Mouse (Mus musculus): Measurements from ENCODE around the gene Large1. TPM values are rescaled to one million over a fixed set of nuclear protein-coding genes. Genes with fewer than 3 reads are reported as not detected.
"Not testable (repeated sequence)": the region's sequence is repeated elsewhere in the genome, so short reads cannot be mapped to it uniquely, and the experiment has no call there.

Gene Large1
- polyA plus RNA-seq, 1 experiment from 2014 or later = 11.0 TPM

DNA sequence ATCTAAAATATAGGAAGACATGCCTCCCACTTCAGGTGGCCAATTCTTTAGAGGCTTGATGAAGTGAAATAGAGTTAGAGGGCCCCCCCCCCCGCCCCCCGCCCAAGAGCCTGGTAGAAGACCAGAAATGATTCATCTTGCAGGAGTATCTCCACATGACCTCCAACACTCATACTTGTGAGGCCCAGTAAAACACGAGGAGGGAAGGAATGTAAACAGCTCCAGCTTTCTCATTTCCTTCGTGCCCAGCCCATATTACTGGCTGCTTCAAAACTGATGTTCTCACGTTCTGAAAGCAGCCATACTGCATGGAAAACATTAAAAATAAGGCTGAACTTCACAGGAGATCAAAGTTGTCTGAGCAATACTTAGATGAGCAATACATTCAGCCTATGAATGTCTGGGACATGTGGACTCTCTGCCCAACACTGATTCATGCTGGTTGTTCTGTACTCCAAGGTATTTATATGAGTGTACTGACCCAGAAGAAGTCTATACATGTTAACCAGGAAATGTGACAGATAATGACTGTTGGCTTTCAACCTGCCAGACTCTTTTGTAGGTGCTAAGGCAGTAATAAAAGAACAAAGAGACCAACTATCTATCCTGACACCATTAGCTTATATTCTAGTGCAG lies 229.4 kb downstream of the Large1 start:
- DNase-seq (ENCODE audit: low spot score) (no peak), ATAC-seq (ENCODE audit: insufficient read depth, low FRiP score, low TSS enrichment) (no peak)
- no peak overlapping the region for H3K4me3 ChIP-seq (ENCODE audit: low read depth, low read length)
- 72% methylated on average over 5 of the region's 5 CpGs for WGBS
- no peak overlapping the region for H3K27ac ChIP-seq (ENCODE audit: low read depth, low read length)
- H3K4me2 ChIP-seq (ENCODE audit: low read depth) = no peak overlapping the region
- no peaks in the 10 kb centered on the region for H3K36me3 ChIP-seq (ENCODE audit: control insufficient read depth, insufficient read depth, low read length)
- no peaks in the 10 kb centered on the region for H3K4me1 ChIP-seq (ENCODE audit: control insufficient read depth, insufficient read depth, low read length)
- H3K9me3 ChIP-seq (ENCODE audit: control insufficient read depth, low read length) = no peaks in the 10 kb centered on the region
- no peaks in the 10 kb centered on the region for H3K27me3 ChIP-seq (ENCODE audit: control insufficient read depth, insufficient read depth, low read length)
- H3K9ac ChIP-seq (ENCODE audit: low read length) = no peak overlapping the region

DNA sequence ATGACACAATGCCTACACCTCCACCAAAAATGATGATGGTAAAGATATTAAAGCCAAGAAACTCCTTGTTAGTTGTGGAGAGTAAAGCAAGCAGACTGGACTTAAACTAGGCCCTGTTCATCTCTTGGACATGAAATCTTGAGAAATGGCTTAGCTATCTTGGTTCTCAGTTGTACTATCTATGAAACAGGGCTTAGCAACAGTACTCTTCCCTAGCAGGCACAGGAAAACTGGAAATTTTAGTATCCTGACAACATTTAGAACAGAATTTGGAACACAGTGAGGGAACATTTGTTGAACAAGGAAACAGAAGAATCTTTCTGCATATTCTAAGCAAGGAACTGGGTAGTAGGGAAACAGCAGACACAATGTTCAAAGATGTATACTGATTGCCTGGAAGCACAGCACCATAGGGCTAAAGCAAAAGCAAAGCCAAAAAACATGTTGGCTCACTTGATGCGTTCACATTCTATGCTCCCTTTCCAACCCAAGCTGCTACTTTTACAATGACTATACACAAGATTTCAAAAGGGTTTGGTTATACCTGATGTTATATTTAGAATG lies 240.9 kb downstream of the Large1 start:
- no peak overlapping the region for H3K4me2 ChIP-seq (ENCODE audit: low read depth)
- ATAC-seq (ENCODE audit: insufficient read depth, low FRiP score, low TSS enrichment) (no peak), DNase-seq (ENCODE audit: low spot score) (no peak)
- H3K27me3 ChIP-seq (ENCODE audit: control insufficient read depth, insufficient read depth, low read length) = no peaks in the 10 kb centered on the region
- H3K4me1 ChIP-seq (ENCODE audit: control insufficient read depth, insufficient read depth, low read length) = no peaks in the 10 kb centered on the region
- no peak overlapping the region for H3K27ac ChIP-seq (ENCODE audit: low read depth, low read length)
- no peaks in the 10 kb centered on the region for H3K9me3 ChIP-seq (ENCODE audit: control insufficient read depth, low read length)
- 96% methylated on average over 1 of the region's 1 CpGs for WGBS
- no peak overlapping the region for H3K9ac ChIP-seq (ENCODE audit: low read length)
- H3K36me3 ChIP-seq (ENCODE audit: control insufficient read depth, insufficient read depth, low read length) = no peaks in the 10 kb centered on the region
- no peak overlapping the region for H3K4me3 ChIP-seq (ENCODE audit: low read depth, low read length)

DNA sequence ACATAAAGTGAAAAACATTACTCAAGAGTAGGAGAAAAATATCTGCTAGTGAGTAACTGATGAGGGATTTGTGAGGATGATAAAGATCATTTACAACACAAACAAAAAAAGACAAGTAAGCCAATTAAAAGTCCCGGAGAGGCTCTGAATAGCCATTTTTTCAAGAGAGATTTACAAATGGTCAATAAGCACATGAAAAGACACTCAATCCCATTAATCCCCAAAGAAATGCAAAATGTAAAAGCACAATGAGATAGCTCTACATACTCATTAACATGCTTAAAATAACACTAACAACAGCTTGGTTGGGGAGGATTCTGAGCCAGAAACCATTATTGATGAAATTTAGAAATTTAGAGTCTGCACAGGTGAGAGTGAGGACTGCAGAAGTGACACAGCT lies 249.3 kb downstream of the Large1 start:
- Histone ChIP-seq H3K4me2 (ENCODE audit: low read depth) (no peak overlapping the region), H3K27ac (ENCODE audit: low read depth, low read length) (no peak overlapping the region), H3K4me1 (ENCODE audit: control insufficient read depth, insufficient read depth, low read length) (no peaks in the 10 kb centered on the region), H3K9me3 (ENCODE audit: control insufficient read depth, low read length) (no peaks in the 10 kb centered on the region), H3K9ac (ENCODE audit: low read length) (no peak overlapping the region), H3K4me3 (ENCODE audit: low read depth, low read length) (no peak overlapping the region), H3K27me3 (ENCODE audit: control insufficient read depth, insufficient read depth, low read length) (no peaks in the 10 kb centered on the region), H3K36me3 (ENCODE audit: control insufficient read depth, insufficient read depth, low read length) (no peaks in the 10 kb centered on the region)
- 66% methylated on average over 1 of the region's 1 CpGs for WGBS
- no peak for ATAC-seq (ENCODE audit: insufficient read depth, low FRiP score, low TSS enrichment)
- DNase-seq (ENCODE audit: low spot score) = no peak

DNA sequence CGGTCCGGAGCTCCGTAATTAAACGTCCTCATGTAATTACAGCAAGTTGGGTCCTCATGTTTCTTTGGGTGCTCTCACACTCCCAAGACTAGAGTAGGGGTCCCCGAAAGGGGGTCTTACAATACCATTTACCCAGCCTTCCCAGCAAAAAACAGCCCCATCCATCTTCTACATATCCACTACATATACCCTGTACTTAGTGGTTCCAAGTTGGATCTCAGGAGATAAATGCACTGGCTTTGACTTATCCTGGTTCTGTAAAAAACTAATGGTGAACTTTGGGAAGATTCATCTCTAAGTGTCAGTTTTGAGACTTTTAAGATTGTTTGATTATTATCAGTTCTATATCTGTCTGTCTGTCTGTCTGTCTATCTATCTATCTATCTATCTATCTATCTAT lies 252.3 kb downstream of the Large1 start:
- H3K9me3 ChIP-seq (ENCODE audit: control insufficient read depth, low read length) = no peaks in the 10 kb centered on the region
- H3K4me2 ChIP-seq (ENCODE audit: low read depth) = no peak overlapping the region
- H3K36me3 ChIP-seq (ENCODE audit: control insufficient read depth, insufficient read depth, low read length) = no peaks in the 10 kb centered on the region
- H3K9ac ChIP-seq (ENCODE audit: low read length) = no peak overlapping the region
- 63% methylated on average over 5 of the region's 5 CpGs for WGBS
- H3K27ac ChIP-seq (ENCODE audit: low read depth, low read length) = no peak overlapping the region
- H3K4me3 ChIP-seq (ENCODE audit: low read depth, low read length) = no peak overlapping the region
- H3K27me3 ChIP-seq (ENCODE audit: control insufficient read depth, insufficient read depth, low read length) = no peaks in the 10 kb centered on the region
- DNase-seq (ENCODE audit: low spot score) = no peak
- H3K4me1 ChIP-seq (ENCODE audit: control insufficient read depth, insufficient read depth, low read length) = no peaks in the 10 kb centered on the region
- ATAC-seq (ENCODE audit: insufficient read depth, low FRiP score, low TSS enrichment) = no peak

DNA sequence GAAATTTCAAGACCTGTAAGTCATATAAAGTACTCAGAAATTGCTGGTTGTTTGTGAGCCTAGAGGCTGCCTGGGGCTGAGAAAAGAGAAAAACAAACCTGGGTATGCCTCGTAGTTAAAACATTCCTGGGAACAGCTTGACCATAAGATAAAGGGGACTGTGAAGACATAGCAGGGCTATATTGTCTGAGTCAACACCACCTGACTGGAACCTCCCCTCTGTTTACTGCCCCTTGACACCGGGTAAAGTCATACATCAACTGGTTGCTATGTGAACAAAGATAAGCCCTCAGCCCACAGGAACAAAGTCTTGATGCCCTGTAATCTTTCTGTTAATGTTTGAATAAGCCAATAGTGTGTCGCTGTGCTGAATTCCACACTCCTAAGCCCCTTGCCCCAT lies 252.7 kb downstream of the Large1 start:
- DNase-seq (ENCODE audit: low spot score); ATAC-seq (ENCODE audit: insufficient read depth, low FRiP score, low TSS enrichment); H3K9ac ChIP-seq (ENCODE audit: low read length); H3K4me1 ChIP-seq (ENCODE audit: control insufficient read depth, insufficient read depth, low read length); H3K27me3 ChIP-seq (ENCODE audit: control insufficient read depth, insufficient read depth, low read length); H3K36me3 ChIP-seq (ENCODE audit: control insufficient read depth, insufficient read depth, low read length); H3K27ac ChIP-seq (ENCODE audit: low read depth, low read length); H3K9me3 ChIP-seq (ENCODE audit: control insufficient read depth, low read length); H3K4me3 ChIP-seq (ENCODE audit: low read depth, low read length); H3K4me2 ChIP-seq (ENCODE audit: low read depth): not testable (repeated sequence)
- WGBS = 18% methylated on average over 3 of the region's 3 CpGs

DNA sequence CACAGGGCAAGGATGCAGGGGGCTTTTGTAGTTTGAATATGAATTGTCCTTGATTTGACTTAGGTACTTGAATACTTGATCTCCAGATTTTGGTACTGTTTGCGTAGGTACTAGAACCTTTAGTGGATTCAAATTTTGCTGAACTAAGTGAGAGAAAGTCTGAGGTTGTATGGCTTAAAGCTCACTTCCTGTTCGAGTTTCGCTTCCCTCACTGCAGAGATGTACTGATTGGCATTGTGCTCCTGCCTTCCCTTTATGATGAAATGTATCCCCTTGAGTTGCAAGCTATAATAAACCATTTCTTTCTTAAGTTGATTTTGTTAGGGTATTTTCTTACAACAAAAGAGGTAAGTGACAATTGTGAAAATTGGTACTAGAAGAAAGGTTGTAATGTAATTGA lies 253.8 kb downstream of the Large1 start:
- no peaks in the 10 kb centered on the region for H3K27me3 ChIP-seq (ENCODE audit: control insufficient read depth, insufficient read depth, low read length)
- no peaks in the 10 kb centered on the region for H3K36me3 ChIP-seq (ENCODE audit: control insufficient read depth, insufficient read depth, low read length)
- H3K4me1 ChIP-seq (ENCODE audit: control insufficient read depth, insufficient read depth, low read length) = no peaks in the 10 kb centered on the region
- no peak overlapping the region for H3K27ac ChIP-seq (ENCODE audit: low read depth, low read length)
- H3K4me3 ChIP-seq (ENCODE audit: low read depth, low read length) = no peak overlapping the region
- 92% methylated on average over 3 of the region's 3 CpGs for WGBS
- ATAC-seq (ENCODE audit: insufficient read depth, low FRiP score, low TSS enrichment) (no peak), DNase-seq (ENCODE audit: low spot score) (no peak)
- no peak overlapping the region for H3K9ac ChIP-seq (ENCODE audit: low read length)
- H3K4me2 ChIP-seq (ENCODE audit: low read depth) = no peak overlapping the region
- H3K9me3 ChIP-seq (ENCODE audit: control insufficient read depth, low read length) = no peaks in the 10 kb centered on the region

DNA sequence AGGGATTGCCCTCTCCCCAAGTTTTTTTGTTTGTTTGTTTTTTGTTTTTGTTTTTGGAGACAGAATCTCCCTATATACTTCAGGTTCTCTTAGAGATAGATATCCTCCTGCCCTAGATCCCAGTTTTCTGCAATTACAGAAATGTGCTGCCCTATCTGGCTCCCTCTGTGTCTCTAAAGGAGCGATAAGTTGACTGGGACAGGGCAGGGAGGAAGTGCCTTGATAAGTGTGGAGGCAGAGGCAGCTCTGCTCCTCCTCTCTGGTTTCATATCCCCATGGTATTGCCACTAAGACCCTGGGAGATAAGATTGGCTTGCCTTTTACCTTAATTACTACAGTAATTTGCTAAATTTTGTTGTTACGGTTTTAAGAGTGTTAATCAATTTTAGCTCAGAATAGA lies 256.4 kb downstream of the Large1 start:
- Histone ChIP-seq H3K4me3 (ENCODE audit: low read depth, low read length) (no peak overlapping the region), H3K36me3 (ENCODE audit: control insufficient read depth, insufficient read depth, low read length) (no peaks in the 10 kb centered on the region), H3K4me1 (ENCODE audit: control insufficient read depth, insufficient read depth, low read length) (no peaks in the 10 kb centered on the region), H3K27me3 (ENCODE audit: control insufficient read depth, insufficient read depth, low read length) (no peaks in the 10 kb centered on the region), H3K27ac (ENCODE audit: low read depth, low read length) (no peak overlapping the region), H3K4me2 (ENCODE audit: low read depth) (no peak overlapping the region), H3K9ac (ENCODE audit: low read length) (no peak overlapping the region), H3K9me3 (ENCODE audit: control insufficient read depth, low read length) (no peaks in the 10 kb centered on the region)
- ATAC-seq (ENCODE audit: insufficient read depth, low FRiP score, low TSS enrichment) = no peak
- 91% methylated on average over 2 of the region's 2 CpGs for WGBS
- no peak for DNase-seq (ENCODE audit: low spot score)

DNA sequence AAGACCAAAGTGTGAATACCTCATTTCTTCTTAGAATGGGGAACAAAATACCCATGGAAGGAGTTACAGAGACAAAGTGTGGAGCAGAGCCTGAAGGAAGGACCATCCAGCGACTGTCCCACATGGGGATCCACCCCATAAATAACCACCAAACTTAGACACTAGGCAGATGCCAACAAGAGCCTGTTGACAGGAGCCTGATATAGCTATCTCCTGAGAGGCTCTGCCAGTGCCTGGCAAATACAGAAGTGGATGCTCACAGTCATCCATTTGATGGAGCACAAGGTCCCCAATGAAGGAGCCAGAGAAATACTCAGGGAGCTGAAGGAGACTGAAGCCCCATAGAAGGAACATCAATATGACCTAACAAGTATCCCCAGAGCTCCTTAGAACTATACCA lies 275.6 kb downstream of the Large1 start:
- H3K27ac ChIP-seq (ENCODE audit: low read depth, low read length); H3K9ac ChIP-seq (ENCODE audit: low read length); H3K4me1 ChIP-seq (ENCODE audit: control insufficient read depth, insufficient read depth, low read length); ATAC-seq (ENCODE audit: insufficient read depth, low FRiP score, low TSS enrichment); DNase-seq (ENCODE audit: low spot score); H3K4me3 ChIP-seq (ENCODE audit: low read depth, low read length); H3K9me3 ChIP-seq (ENCODE audit: control insufficient read depth, low read length); H3K36me3 ChIP-seq (ENCODE audit: control insufficient read depth, insufficient read depth, low read length); H3K27me3 ChIP-seq (ENCODE audit: control insufficient read depth, insufficient read depth, low read length); H3K4me2 ChIP-seq (ENCODE audit: low read depth): not testable (repeated sequence)
- WGBS = 92% methylated on average over 1 of the region's 1 CpGs

DNA sequence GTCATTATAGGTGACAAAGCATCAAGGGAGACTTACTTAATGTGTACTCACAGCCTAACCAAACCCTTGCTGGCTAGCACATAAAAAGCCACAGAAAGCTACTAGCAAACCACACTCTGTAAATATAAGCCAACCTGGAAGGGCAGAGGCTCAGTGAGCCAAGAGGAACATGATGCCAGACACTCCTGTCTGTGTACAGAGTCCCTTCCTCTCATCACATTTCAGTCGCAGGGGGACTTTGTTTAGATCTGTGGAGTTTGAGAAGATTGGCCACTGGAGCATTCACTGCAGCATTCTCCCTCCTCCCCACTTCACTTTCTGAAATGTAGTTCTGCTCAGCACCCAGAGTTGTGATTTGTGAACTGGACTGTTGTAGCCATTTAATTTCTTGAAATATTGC lies 291.9 kb downstream of the Large1 start:
- H3K27me3 ChIP-seq (ENCODE audit: control insufficient read depth, insufficient read depth, low read length) = no peaks in the 10 kb centered on the region
- DNase-seq (ENCODE audit: low spot score) (no peak), ATAC-seq (ENCODE audit: insufficient read depth, low FRiP score, low TSS enrichment) (no peak)
- H3K9ac ChIP-seq (ENCODE audit: low read length) = no peak overlapping the region
- H3K27ac ChIP-seq (ENCODE audit: low read depth, low read length) = no peak overlapping the region
- H3K36me3 ChIP-seq (ENCODE audit: control insufficient read depth, insufficient read depth, low read length) = no peaks in the 10 kb centered on the region
- H3K9me3 ChIP-seq (ENCODE audit: control insufficient read depth, low read length) = no peaks in the 10 kb centered on the region
- H3K4me3 ChIP-seq (ENCODE audit: low read depth, low read length) = no peak overlapping the region
- H3K4me1 ChIP-seq (ENCODE audit: control insufficient read depth, insufficient read depth, low read length) = no peaks in the 10 kb centered on the region
- H3K4me2 ChIP-seq (ENCODE audit: low read depth) = no peak overlapping the region
- 82% methylated on average over 1 of the region's 1 CpGs for WGBS

All from neural tube, embryonic 11.5 days (tissue).